Mouse (Mus musculus): ENCODE results near the gene Sorcs1. TPM values are rescaled to one million over a fixed set of nuclear protein-coding genes. Genes with fewer than 3 reads are reported as not detected.
A peak's percentile ranks its signal among the peaks of the same experiment; 100 is the strongest.

Sorcs1 gene
- polyA plus RNA-seq, 1 experiment from 2014 or later: 2.8 TPM

GRCm38 (mm10) chr19:50326151-50326550 is 352.3 kb downstream of the Sorcs1 start:
- no peak for TF ChIP-seq CTCF (IDR thresholded peaks at IDR 0.05; ENCODE audit: low read depth)
- no peak overlapping the region for H3K9ac ChIP-seq (ENCODE audit: low read depth, low read length)
- no peak overlapping the region for H3K4me2 ChIP-seq (ENCODE audit: low read length)
- H3K27me3 ChIP-seq (ENCODE audit: insufficient read depth, low read length): no peaks in the 10 kb centered on the region
- no peak overlapping the region for H3K27ac ChIP-seq
- H3K36me3 ChIP-seq (ENCODE audit: insufficient read depth, low read length): no peaks in the 10 kb centered on the region
- no peaks in the 10 kb centered on the region for H3K4me1 ChIP-seq (replicated peaks; ENCODE audit: insufficient read depth, low read length)
- DNase-seq (ENCODE audit: low spot score) (no peak), ATAC-seq (replicated peaks; ENCODE audit: low FRiP score, low read depth) (no peak)
- H3K9me3 ChIP-seq (replicated peaks; ENCODE audit: low read length): no peaks in the 10 kb centered on the region
- WGBS: 26% methylated on average over 3 of the region's 3 CpGs
- H3K4me3 ChIP-seq (replicated peaks; ENCODE audit: low read depth, low read length): no peak overlapping the region

GRCm38 (mm10) chr19:50325686-50326085 is 352.8 kb downstream of the Sorcs1 start:
- Histone ChIP-seq H3K36me3 (ENCODE audit: insufficient read depth, low read length) (no peaks in the 10 kb centered on the region), H3K27ac (no peak overlapping the region), H3K4me2 (ENCODE audit: low read length) (no peak overlapping the region), H3K4me3 (replicated peaks; ENCODE audit: low read depth, low read length) (no peak overlapping the region), H3K4me1 (replicated peaks; ENCODE audit: insufficient read depth, low read length) (no peaks in the 10 kb centered on the region), H3K9me3 (replicated peaks; ENCODE audit: low read length) (no peaks in the 10 kb centered on the region), H3K27me3 (ENCODE audit: insufficient read depth, low read length) (no peaks in the 10 kb centered on the region), H3K9ac (ENCODE audit: low read depth, low read length) (no peak overlapping the region)
- ATAC-seq (replicated peaks; ENCODE audit: low FRiP score, low read depth) (no peak), DNase-seq (ENCODE audit: low spot score) (no peak)
- TF ChIP-seq CTCF (IDR thresholded peaks at IDR 0.05; ENCODE audit: low read depth): no peak
- WGBS: 85% methylated on average over 10 of the region's 10 CpGs

GRCm38 (mm10) chr19:50307046-50307445 is 371.4 kb downstream of the Sorcs1 start:
- no peaks in the 10 kb centered on the region for H3K9me3 ChIP-seq (replicated peaks; ENCODE audit: low read length)
- H3K4me1 ChIP-seq (replicated peaks; ENCODE audit: insufficient read depth, low read length): no peaks in the 10 kb centered on the region
- no peak for TF ChIP-seq CTCF (IDR thresholded peaks at IDR 0.05; ENCODE audit: low read depth)
- no peaks in the 10 kb centered on the region for H3K36me3 ChIP-seq (ENCODE audit: insufficient read depth, low read length)
- H3K27me3 ChIP-seq (ENCODE audit: insufficient read depth, low read length): no peaks in the 10 kb centered on the region
- no peak for DNase-seq (ENCODE audit: low spot score)
- no peak overlapping the region for H3K4me2 ChIP-seq (ENCODE audit: low read length)
- no peak overlapping the region for H3K4me3 ChIP-seq (replicated peaks; ENCODE audit: low read depth, low read length)
- ATAC-seq (replicated peaks; ENCODE audit: low FRiP score, low read depth): no peak
- no peak overlapping the region for H3K9ac ChIP-seq (ENCODE audit: low read depth, low read length)
- no peak overlapping the region for H3K27ac ChIP-seq
- 76% methylated on average over 2 of the region's 2 CpGs for WGBS

GRCm38 (mm10) chr19:50294205-50294604 is 384.2 kb downstream of the Sorcs1 start:
- DNase-seq (ENCODE audit: low spot score) (no peak), ATAC-seq (replicated peaks; ENCODE audit: low FRiP score, low read depth) (no peak)
- no peak overlapping the region for H3K4me2 ChIP-seq (ENCODE audit: low read length)
- H3K27ac ChIP-seq: no peak overlapping the region
- no peak for TF ChIP-seq CTCF (IDR thresholded peaks at IDR 0.05; ENCODE audit: low read depth)
- no peaks in the 10 kb centered on the region for H3K4me1 ChIP-seq (replicated peaks; ENCODE audit: insufficient read depth, low read length)
- no peak overlapping the region for H3K9ac ChIP-seq (ENCODE audit: low read depth, low read length)
- H3K9me3 ChIP-seq (replicated peaks; ENCODE audit: low read length): no peaks in the 10 kb centered on the region
- H3K4me3 ChIP-seq (replicated peaks; ENCODE audit: low read depth, low read length): no peak overlapping the region
- H3K36me3 ChIP-seq (ENCODE audit: insufficient read depth, low read length): no peaks in the 10 kb centered on the region
- H3K27me3 ChIP-seq (ENCODE audit: insufficient read depth, low read length): no peaks in the 10 kb centered on the region
- WGBS: 89% methylated on average over 7 of the region's 7 CpGs

GRCm38 (mm10) chr19:50264450-50264849 is 414.0 kb downstream of the Sorcs1 start:
- DNase-seq (ENCODE audit: low spot score): peak; percentile 62
- 62% methylated on average over 1 of the region's 1 CpGs for WGBS
- no peak overlapping the region for H3K4me3 ChIP-seq (replicated peaks; ENCODE audit: low read depth, low read length)

GRCm38 (mm10) chr19:50258718-50259413 is 419.6 kb downstream of the Sorcs1 start:
- Histone ChIP-seq H3K4me2 (ENCODE audit: low read length) (no peak overlapping the region), H3K4me1 (replicated peaks; ENCODE audit: insufficient read depth, low read length) (no peaks in the 10 kb centered on the region), H3K9ac (ENCODE audit: low read depth, low read length) (no peak overlapping the region), H3K36me3 (ENCODE audit: insufficient read depth, low read length) (no peaks in the 10 kb centered on the region), H3K27ac (no peak overlapping the region), H3K9me3 (replicated peaks; ENCODE audit: low read length) (no peaks in the 10 kb centered on the region), H3K27me3 (ENCODE audit: insufficient read depth, low read length) (no peaks in the 10 kb centered on the region), H3K4me3 (replicated peaks; ENCODE audit: low read depth, low read length) (no peak overlapping the region)
- peak; percentile 94 for TF ChIP-seq CTCF (IDR thresholded peaks at IDR 0.05; ENCODE audit: low read depth)
- DNase-seq (ENCODE audit: low spot score) (peak; percentile 72), ATAC-seq (replicated peaks; ENCODE audit: low FRiP score, low read depth) (no peak)
- 39% methylated on average over 16 of the region's 16 CpGs for WGBS

More at GRCm38 (mm10) chr19:50264450-50264849, 414.0 kb downstream of the Sorcs1 start:
- Histone ChIP-seq H3K27me3 (ENCODE audit: insufficient read depth, low read length) (no peaks in the 10 kb centered on the region), H3K9ac (ENCODE audit: low read depth, low read length) (no peak overlapping the region), H3K9me3 (replicated peaks; ENCODE audit: low read length) (no peaks in the 10 kb centered on the region), H3K36me3 (ENCODE audit: insufficient read depth, low read length) (no peaks in the 10 kb centered on the region), H3K4me1 (replicated peaks; ENCODE audit: insufficient read depth, low read length) (no peaks in the 10 kb centered on the region), H3K27ac (no peak overlapping the region), H3K4me2 (ENCODE audit: low read length) (no peak overlapping the region)
- ATAC-seq (replicated peaks; ENCODE audit: low FRiP score, low read depth): no peak
- TF ChIP-seq CTCF (IDR thresholded peaks at IDR 0.05; ENCODE audit: low read depth): peak; percentile 74

- H3K9ac ChIP-seq (ENCODE audit: low read depth, low read length): no peak overlapping the region
- no peak for TF ChIP-seq CTCF (IDR thresholded peaks at IDR 0.05; ENCODE audit: low read depth)
- H3K4me3 ChIP-seq (replicated peaks; ENCODE audit: low read depth, low read length): no peak overlapping the region
- no peaks in the 10 kb centered on the region for H3K4me1 ChIP-seq (replicated peaks; ENCODE audit: insufficient read depth, low read length)
- H3K27ac ChIP-seq: no peak overlapping the region
- no peak overlapping the region for H3K4me2 ChIP-seq (ENCODE audit: low read length)
- peak; percentile 17 for DNase-seq (ENCODE audit: low spot score)
- peak; percentile 68 for ATAC-seq (replicated peaks; ENCODE audit: low FRiP score, low read depth)
- WGBS: 32% methylated on average over 5 of the region's 5 CpGs
- H3K27me3 ChIP-seq (ENCODE audit: insufficient read depth, low read length): no peaks in the 10 kb centered on the region
- no peaks in the 10 kb centered on the region for H3K9me3 ChIP-seq (replicated peaks; ENCODE audit: low read length)
- H3K36me3 ChIP-seq (ENCODE audit: insufficient read depth, low read length): no peaks in the 10 kb centered on the region
Measured at GRCm38 (mm10) chr19:50220476-50220875, 458.0 kb downstream of the Sorcs1 start.

Data from kidney, postnatal 0 days (tissue).